Mouse (Mus musculus) heart, adult 18-20 months (tissue): ENCODE results near the gene Pex19. TPM values are rescaled to one million over a fixed set of nuclear protein-coding genes. Genes with fewer than 3 reads are reported as not detected.

Source experiments
- DNase-seq, 2 experiments: peaks; one replicate each; pipeline ENCODE4 v3.0.0; 2021 to 2022; ENCODE audit warnings: mixed read lengths in 1 of 2
- total RNA-seq, 2 experiments: library from RNA; stranded (reverse); gene quantifications; 2 replicates each; pipeline ENCODE4 v1.2.3; 2021

The Pex19 gene
- total RNA-seq, 2 experiments from 2014 or later: 116 to 143 TPM

- no peak for DNase-seq
Measured at GRCm38 (mm10) chr1:172183056-172183455, 56.5 kb downstream of the Pex19 start.

DNA sequence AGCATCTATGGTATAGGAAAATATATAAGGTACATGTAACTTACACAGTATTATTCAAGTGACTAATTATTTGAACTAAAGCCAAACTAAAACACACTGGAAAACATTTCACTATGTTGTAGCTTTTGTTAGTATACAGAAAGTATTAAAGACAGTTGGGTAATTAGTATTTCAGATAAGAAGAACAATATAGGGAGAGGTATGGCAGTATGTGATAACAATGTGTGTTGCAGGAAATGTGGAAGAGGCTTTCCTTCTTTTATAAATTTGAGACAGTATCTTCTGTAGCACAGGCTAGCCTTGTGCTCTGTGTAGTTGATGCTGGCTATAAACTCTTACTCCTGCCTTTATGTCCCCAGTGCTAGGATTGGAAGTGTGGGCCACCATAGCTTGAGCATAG is 57.4 kb downstream of the Pex19 start:
- no peak for DNase-seq

Other genes starting within 250 kb of the Pex19 start
- gene Gm10521, start 231.1 kb upstream of the Pex19 start, total RNA-seq: under 1 TPM in 1 of 2 experiments, not detected in 1; 0.36 TPM
- gene Slamf6, start 209.2 kb upstream of the Pex19 start, total RNA-seq: 1 to 10 TPM in 1 of 2 experiments, under 1 TPM in 1; 0.10 to 1.3 TPM
- gene Vangl2, start 98.3 kb upstream of the Pex19 start, total RNA-seq: under 1 TPM; 0.77 to 0.95 TPM
- gene Nhlh1, start 69.2 kb upstream of the Pex19 start, total RNA-seq: not detected
- gene Copa, start 44.2 kb upstream of the Pex19 start, total RNA-seq: 100 to 1,000 TPM; 106 to 108 TPM
- 10 to 100 TPM; 39.5 to 43.8 TPM for gene Ncstn, start 44.0 kb upstream of the Pex19 start, total RNA-seq
- gene Dcaf8, start 21.3 kb downstream of the Pex19 start, total RNA-seq: 100 to 1,000 TPM; 110 to 119 TPM
- gene Pea15a, start 80.0 kb downstream of the Pex19 start, total RNA-seq: 10 to 100 TPM; 57.4 to 69.9 TPM
- gene Casq1, start 93.1 kb downstream of the Pex19 start, total RNA-seq: 1 to 10 TPM; 2.2 to 2.7 TPM
- not detected for gene Atp1a4, start 131.7 kb downstream of the Pex19 start, total RNA-seq
- 10 to 100 TPM in 1 of 2 experiments, 1 to 10 TPM in 1; 9.8 to 10.1 TPM for gene Igsf8, start 134.9 kb downstream of the Pex19 start, total RNA-seq
- gene Atp1a2, start 171.3 kb downstream of the Pex19 start, total RNA-seq: 100 to 1,000 TPM; 496 to 511 TPM
- not detected for gene Kcnj9, start 202.6 kb downstream of the Pex19 start, total RNA-seq
- under 1 TPM; 0.17 to 0.18 TPM for gene Kcnj10, start 214.5 kb downstream of the Pex19 start, total RNA-seq
- gene Pigm, start 249.8 kb downstream of the Pex19 start, total RNA-seq: 1 to 10 TPM; 3.2 to 4.2 TPM